Mouse (Mus musculus) testis, adult 2 months (tissue): Measurements from ENCODE around the gene Arid1b. TPM values are rescaled to one million over a fixed set of nuclear protein-coding genes. Genes with fewer than 3 reads are reported as not detected.

Experiments used
- H3K27ac ChIP-seq: fragments of 200-500 bp; 2 replicates; pipeline ENCODE4 v1.5.1; 2012; ENCODE audit warnings: low read depth, low read length; ENCODE audit not compliant: control insufficient read depth, insufficient read depth
- H3K27me3 ChIP-seq: fragments of 200-500 bp; 2 replicates; pipeline ENCODE4 v1.6.1; 2012; ENCODE audit warnings: mild to moderate bottlenecking, low read length, moderate library complexity; ENCODE audit not compliant: control insufficient read depth, insufficient read depth
- H3K36me3 ChIP-seq: fragments of 200-500 bp; 2 replicates; pipeline ENCODE4 v1.6.1; 2012; ENCODE audit warnings: mild to moderate bottlenecking, low read length; ENCODE audit not compliant: control insufficient read depth, insufficient read depth
- H3K4me1 ChIP-seq: fragments of 200-500 bp; 2 replicates; pipeline ENCODE4 v1.6.1; 2012; ENCODE audit warnings: low read length; ENCODE audit not compliant: control insufficient read depth, insufficient read depth
- H3K4me3 ChIP-seq: fragments of 200-500 bp; 2 replicates; pipeline ENCODE4 v1.5.1; 2012; ENCODE audit warnings: low read depth, mild to moderate bottlenecking, low read length, moderate library complexity, mixed read lengths; ENCODE audit not compliant: control insufficient read depth
- CTCF ChIP-seq: fragments of 200-500 bp; IDR thresholded peaks from 2 replicates; pipeline ENCODE4 v1.5.1; 2012; ENCODE audit warnings: low read depth, mild to moderate bottlenecking, inconsistent platforms, low read length, moderate library complexity; ENCODE audit not compliant: control insufficient read depth, insufficient read depth, insufficient replicate concordance
- POLR2A ChIP-seq: fragments of 200-500 bp; IDR thresholded peaks from 2 replicates; pipeline ENCODE4 v1.6.1; 2012; ENCODE audit warnings: low read depth, mild to moderate bottlenecking, inconsistent platforms, low read length, moderate library complexity; ENCODE audit not compliant: control insufficient read depth
- polyA plus RNA-seq: library from polyadenylated mRNA; depleted of rRNA; stranded (reverse); fragments of >200 nt; gene quantifications from 2 replicates; pipeline ENCODE4 v1.2.3, GENCODE M21; 2012

Arid1b gene
- polyA plus RNA-seq, 1 experiment: 5.2 TPM

GRCm38 (mm10) chr17:5008761-5009160 lies 14.6 kb downstream of the Arid1b start:
- no peaks in the 10 kb centered on the region for H3K27me3 ChIP-seq
- no peak for TF ChIP-seq POLR2A
- no peak for TF ChIP-seq CTCF
- no peak overlapping the region for H3K27ac ChIP-seq
- no peak overlapping the region for H3K4me3 ChIP-seq
- no peaks in the 10 kb centered on the region for H3K36me3 ChIP-seq
- peaks cover 4% of the 10 kb centered on the region for H3K4me1 ChIP-seq

GRCm38 (mm10) chr17:5009526-5010260 lies 15.6 kb downstream of the Arid1b start:
- Histone ChIP-seq H3K4me3 (no peak overlapping the region), H3K27me3 (no peaks in the 10 kb centered on the region), H3K36me3 (no peaks in the 10 kb centered on the region), H3K4me1 (peaks cover 6% of the 10 kb centered on the region; the same call in 1 of the 2 replicates), H3K27ac (no peak overlapping the region)
- TF ChIP-seq CTCF (no peak), POLR2A (no peak)

GRCm38 (mm10) chr17:5010781-5011180 lies 16.6 kb downstream of the Arid1b start:
- H3K27ac ChIP-seq: no peak overlapping the region
- H3K4me1 ChIP-seq: peaks cover 6% of the 10 kb centered on the region; the same call in 1 of the 2 replicates
- no peak overlapping the region for H3K4me3 ChIP-seq
- TF ChIP-seq CTCF: no peak
- no peak for TF ChIP-seq POLR2A
- no peaks in the 10 kb centered on the region for H3K36me3 ChIP-seq
- H3K27me3 ChIP-seq: no peaks in the 10 kb centered on the region

DNA sequence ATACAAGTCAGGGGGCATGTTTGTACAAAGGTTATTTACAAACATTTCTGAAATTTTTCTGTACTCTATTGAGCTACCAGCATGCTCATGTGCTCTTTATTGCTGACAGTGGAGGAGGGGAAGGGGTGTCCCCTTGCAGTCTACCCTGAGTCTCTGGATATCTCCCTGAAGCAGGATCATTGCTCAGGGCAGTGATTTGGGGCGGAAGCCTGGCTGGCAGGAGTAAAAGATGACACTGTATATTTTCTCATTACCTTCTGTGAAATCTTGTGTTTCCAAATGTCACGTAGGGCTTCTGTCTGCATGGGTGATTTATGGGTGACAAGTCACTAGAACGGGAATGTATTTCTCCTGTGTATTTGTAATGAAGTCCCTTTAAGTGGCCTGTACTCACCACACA lies 18.0 kb downstream of the Arid1b start:
- Histone ChIP-seq H3K4me3 (no peak overlapping the region), H3K27ac (no peak overlapping the region), H3K27me3 (no peaks in the 10 kb centered on the region), H3K36me3 (no peaks in the 10 kb centered on the region), H3K4me1 (peaks cover 6% of the 10 kb centered on the region; the same call in 1 of the 2 replicates)
- no peak for TF ChIP-seq POLR2A
- no peak for TF ChIP-seq CTCF

DNA sequence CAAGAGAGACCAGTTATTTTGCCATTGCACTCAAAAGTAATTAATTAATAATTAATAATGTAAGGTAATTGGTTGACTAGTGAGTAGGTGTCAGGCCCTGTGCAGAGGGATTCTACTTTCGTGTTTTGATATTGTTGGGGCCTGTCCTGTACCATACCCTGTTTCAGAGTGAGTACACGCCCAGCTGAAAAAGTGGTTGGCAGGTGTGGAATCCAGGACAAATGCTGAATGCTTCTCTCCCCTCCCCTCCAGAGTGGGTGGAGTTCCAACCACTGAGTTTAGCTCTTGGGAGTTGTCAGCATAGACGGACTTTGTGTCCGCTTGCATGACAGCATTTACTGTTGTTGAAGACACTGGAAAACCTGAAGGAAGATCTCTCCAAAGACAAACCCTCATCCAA lies 18.4 kb downstream of the Arid1b start:
- no peaks in the 10 kb centered on the region for H3K27me3 ChIP-seq
- no peak overlapping the region for H3K4me3 ChIP-seq
- no peak for TF ChIP-seq POLR2A
- TF ChIP-seq CTCF: no peak
- no peak overlapping the region for H3K27ac ChIP-seq
- H3K36me3 ChIP-seq: no peaks in the 10 kb centered on the region
- peaks cover 6% of the 10 kb centered on the region; the same call in 1 of the 2 replicates for H3K4me1 ChIP-seq

- H3K27me3 ChIP-seq: no peaks in the 10 kb centered on the region
- H3K4me1 ChIP-seq: peaks cover 6% of the 10 kb centered on the region
- TF ChIP-seq CTCF (no peak), POLR2A (no peak)
- H3K27ac ChIP-seq: no peak overlapping the region
- no peak overlapping the region for H3K4me3 ChIP-seq
- H3K36me3 ChIP-seq: no peaks in the 10 kb centered on the region
Measured at GRCm38 (mm10) chr17:5014327-5014957, 20.3 kb downstream of the Arid1b start.

- TF ChIP-seq CTCF (no peak), POLR2A (no peak)
- no peak overlapping the region for H3K27ac ChIP-seq
- no peaks in the 10 kb centered on the region for H3K27me3 ChIP-seq
- peaks cover 8% of the 10 kb centered on the region for H3K4me1 ChIP-seq
- no peak overlapping the region for H3K4me3 ChIP-seq
- H3K36me3 ChIP-seq: no peaks in the 10 kb centered on the region
Measured at GRCm38 (mm10) chr17:5016404-5016803, 22.3 kb downstream of the Arid1b start.
